Comparison of ENCODE assay signal across 16 mouse cellular contexts in the genomic region with DNA sequence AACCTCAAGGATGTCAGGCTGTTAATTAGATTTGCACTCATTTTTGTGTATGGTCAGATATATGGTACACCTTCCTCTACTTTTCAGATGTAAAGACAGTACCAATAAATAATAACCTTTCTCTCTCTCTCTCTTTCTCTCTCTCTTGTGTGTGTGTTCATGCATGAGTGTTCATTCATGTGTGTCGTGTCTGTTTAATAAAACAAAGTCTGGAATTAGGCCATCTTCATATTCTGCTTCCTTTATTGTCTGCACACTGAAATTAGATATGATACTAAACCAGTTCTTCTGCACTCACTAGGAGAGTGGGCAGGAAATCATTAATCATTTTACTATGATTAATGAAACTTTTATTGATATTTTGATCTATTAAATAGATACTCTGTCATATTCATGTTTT.
A peak's percentile ranks its signal among the peaks of the same experiment; 100 is the strongest.
DNase-seq lines count a peak whose midpoint lies in the region.
"Had no signal": no experiment of that assay in that cellular context is flagged by ENCODE, and none has a peak within 500 bp of the region (broad histone marks: within the 10 kb centered on the region; RNA-seq: fewer than 3 reads in every experiment).

No protein-coding gene starts in this region.

- peak; percentile 63 for DNase-seq in retina, embryonic 14.5 days (ENCODE audit: low spot score)
- peak; percentile 81 for DNase-seq in retina, postnatal 1 day
- peak; percentile 0 for DNase-seq in retina, postnatal 7 days (ENCODE audit: low read depth, low spot score)
- DNase-seq in right cerebral cortex, postnatal 4 days, result no peak
- no peak for DNase-seq in urinary bladder, postnatal 36 days (ENCODE audit: low spot score in 2 of 2)
- DNase-seq in layer of hippocampus, adult 18-20 months (ENCODE audit: low spot score in 2 of 2), result no peak
- DNase-seq: adrenal gland, adult 2 months; adrenal gland, adult 8-10 months; adrenal gland, postnatal 10 days; adrenal gland, postnatal 14 days; adrenal gland, postnatal 25 days; adrenal gland, postnatal 36 days; B cell, adult 2 months; cerebellum, adult 11 months; cerebellum, adult 11-12 months; cerebellum, adult 18-20 months had no signal

Comparison
In these comparisons a context has a peak if more than half of its experiments do, and no peak if none do; other contexts are left out.
1. DNase-seq: peak in retina, embryonic 14.5 days (single experiment), retina, postnatal 1 day (single experiment) and retina, postnatal 7 days (single experiment); none in right cerebral cortex, postnatal 4 days (single experiment), urinary bladder, postnatal 36 days (0 of 2) and layer of hippocampus, adult 18-20 months (0 of 2).